Mouse (Mus musculus): ENCODE measurements around the gene Lmtk2. TPM values are rescaled to one million over a fixed set of nuclear protein-coding genes. Genes with fewer than 3 reads are reported as not detected.

The Lmtk2 gene
- polyA plus RNA-seq, 1 experiment from 2014 or later = 10.6 TPM

DNA sequence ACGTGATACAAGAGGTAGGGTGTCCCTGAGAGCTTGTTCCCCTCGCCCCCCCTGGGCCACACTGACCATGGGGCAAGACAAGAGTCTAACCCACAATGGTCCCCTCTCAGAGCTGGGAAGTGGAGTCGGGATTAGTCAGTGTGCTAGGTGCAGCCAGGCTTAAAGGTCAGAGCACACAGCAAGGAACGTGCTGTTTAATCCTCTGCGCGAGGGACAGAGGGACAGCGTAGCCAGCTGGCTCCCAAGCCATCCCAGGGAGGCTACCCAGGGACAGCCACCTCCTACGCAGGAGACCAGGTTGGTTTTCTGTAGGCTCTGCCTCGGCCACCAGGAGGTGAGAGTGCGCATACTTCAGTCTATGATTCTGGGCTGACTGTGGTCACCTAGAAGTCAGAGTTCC is 104.7 kb downstream of the Lmtk2 start:
- Histone ChIP-seq H3K36me3 (ENCODE audit: control insufficient read depth, insufficient read depth, low read length) (peaks cover 86% of the 10 kb centered on the region), H3K9me3 (ENCODE audit: control insufficient read depth, low read length) (0 out of 2 replicates have a peak, but pooled peaks cover 3% of the 10 kb centered on the region), H3K27ac (replicated peaks; ENCODE audit: low read depth, low read length) (no peak overlapping the region), H3K9ac (replicated peaks; ENCODE audit: low read length) (no peak overlapping the region), H3K4me1 (ENCODE audit: control insufficient read depth, insufficient read depth, low read length) (no peaks in the 10 kb centered on the region), H3K4me2 (ENCODE audit: low read length) (no peak overlapping the region), H3K4me3 (replicated peaks; ENCODE audit: low read depth, low read length) (no peak overlapping the region), H3K27me3 (ENCODE audit: control insufficient read depth, insufficient read depth, low read length) (no peaks in the 10 kb centered on the region)
- DNase-seq = no peak
- no peak for ATAC-seq (ENCODE audit: low FRiP score, low TSS enrichment)
- 57% methylated on average over 10 of the region's 10 CpGs for WGBS

DNA sequence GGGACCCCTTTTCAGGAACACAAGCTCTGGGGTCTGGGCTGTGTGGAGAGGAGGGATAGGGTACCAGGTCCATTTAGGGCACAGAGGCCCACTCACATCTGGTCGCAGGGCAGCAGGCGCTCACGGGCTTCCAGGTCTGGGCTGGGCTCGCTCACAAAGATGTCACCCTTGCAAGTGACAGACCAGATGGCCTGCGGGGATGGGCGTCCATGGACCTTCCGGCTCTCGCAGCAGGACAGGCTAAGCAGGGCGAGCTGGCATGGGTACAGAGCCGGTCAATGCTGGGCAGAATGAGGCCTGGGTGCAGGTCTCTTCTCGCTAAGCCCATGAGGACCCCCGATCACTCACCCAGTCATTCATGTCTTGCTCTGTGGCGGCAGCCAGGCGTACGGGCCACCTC is 105.8 kb downstream of the Lmtk2 start:
- DNase-seq (no peak), ATAC-seq (ENCODE audit: low FRiP score, low TSS enrichment) (no peak)
- Histone ChIP-seq H3K4me3 (replicated peaks; ENCODE audit: low read depth, low read length) (no peak overlapping the region), H3K4me2 (ENCODE audit: low read length) (no peak overlapping the region), H3K4me1 (ENCODE audit: control insufficient read depth, insufficient read depth, low read length) (no peaks in the 10 kb centered on the region), H3K9me3 (ENCODE audit: control insufficient read depth, low read length) (0 out of 2 replicates have a peak, but pooled peaks cover 3% of the 10 kb centered on the region), H3K9ac (replicated peaks; ENCODE audit: low read length) (no peak overlapping the region), H3K36me3 (ENCODE audit: control insufficient read depth, insufficient read depth, low read length) (peaks cover 89% of the 10 kb centered on the region), H3K27ac (replicated peaks; ENCODE audit: low read depth, low read length) (no peak overlapping the region), H3K27me3 (ENCODE audit: control insufficient read depth, insufficient read depth, low read length) (no peaks in the 10 kb centered on the region)
- 96% methylated on average over 15 of the region's 15 CpGs for whole genome bisulfite sequencing

DNA sequence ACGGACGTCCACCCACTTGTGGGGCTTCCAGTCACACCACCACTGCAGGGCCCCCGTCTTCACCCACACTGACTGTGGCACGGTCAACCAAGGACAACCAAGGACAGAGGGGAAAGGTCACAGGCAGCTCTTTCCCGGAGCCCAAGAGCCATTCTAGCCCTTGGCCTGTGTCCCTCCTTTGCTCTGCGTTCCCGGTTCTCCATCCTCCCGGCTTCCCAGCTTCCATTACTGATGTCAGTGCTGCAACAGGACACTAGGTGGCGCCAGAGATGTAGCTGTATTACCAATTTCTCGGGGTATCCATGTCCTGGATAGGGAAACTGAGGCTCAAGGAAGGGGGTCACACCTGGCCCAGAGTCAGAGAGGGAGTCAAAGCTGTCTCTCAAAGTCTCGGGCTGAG is 107.2 kb downstream of the Lmtk2 start:
- peaks cover 91% of the 10 kb centered on the region for H3K36me3 ChIP-seq (ENCODE audit: control insufficient read depth, insufficient read depth, low read length)
- 45% methylated on average over 11 of the region's 11 CpGs for WGBS
- ATAC-seq (ENCODE audit: low FRiP score, low TSS enrichment) (no peak), DNase-seq (peak; percentile 78)
- H3K4me3 ChIP-seq (replicated peaks; ENCODE audit: low read depth, low read length) = no peak overlapping the region
- H3K9ac ChIP-seq (replicated peaks; ENCODE audit: low read length) = no peak overlapping the region
- H3K9me3 ChIP-seq (ENCODE audit: control insufficient read depth, low read length) = 0 out of 2 replicates have a peak, but pooled peaks cover 2% of the 10 kb centered on the region
- no peaks in the 10 kb centered on the region for H3K4me1 ChIP-seq (ENCODE audit: control insufficient read depth, insufficient read depth, low read length)
- H3K27ac ChIP-seq (replicated peaks; ENCODE audit: low read depth, low read length) = no peak overlapping the region
- H3K4me2 ChIP-seq (ENCODE audit: low read length) = no peak overlapping the region
- no peaks in the 10 kb centered on the region for H3K27me3 ChIP-seq (ENCODE audit: control insufficient read depth, insufficient read depth, low read length)

DNA sequence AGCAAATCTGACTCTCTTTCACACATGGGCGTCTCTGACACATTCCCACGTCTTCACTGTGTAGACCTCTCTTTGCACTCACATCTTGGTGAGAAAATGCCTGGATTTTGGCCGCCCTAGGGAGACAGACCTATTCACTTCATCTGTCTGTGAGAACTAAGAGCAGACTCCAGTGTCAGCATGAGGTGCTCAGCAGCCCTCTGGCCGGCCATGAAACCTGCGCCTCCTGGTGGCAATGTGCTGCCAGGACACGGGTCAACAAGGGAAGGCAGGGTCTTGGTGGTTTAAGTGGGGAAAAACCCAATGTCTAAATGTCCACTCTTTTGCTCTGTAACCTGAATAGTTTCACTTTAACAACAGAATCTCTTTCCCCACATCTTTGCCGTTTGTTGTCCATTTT is 114.2 kb downstream of the Lmtk2 start:
- Histone ChIP-seq H3K4me1 (ENCODE audit: control insufficient read depth, insufficient read depth, low read length) (no peaks in the 10 kb centered on the region), H3K4me2 (ENCODE audit: low read length) (no peak overlapping the region), H3K4me3 (replicated peaks; ENCODE audit: low read depth, low read length) (no peak overlapping the region), H3K9ac (replicated peaks; ENCODE audit: low read length) (no peak overlapping the region), H3K27me3 (ENCODE audit: control insufficient read depth, insufficient read depth, low read length) (no peaks in the 10 kb centered on the region), H3K9me3 (ENCODE audit: control insufficient read depth, low read length) (no peaks in the 10 kb centered on the region), H3K36me3 (ENCODE audit: control insufficient read depth, insufficient read depth, low read length) (peaks cover 82% of the 10 kb centered on the region), H3K27ac (replicated peaks; ENCODE audit: low read depth, low read length) (no peak overlapping the region)
- DNase-seq (peak; percentile 73), ATAC-seq (ENCODE audit: low FRiP score, low TSS enrichment) (no peak)
- WGBS = 30% methylated on average over 7 of the region's 7 CpGs

DNA sequence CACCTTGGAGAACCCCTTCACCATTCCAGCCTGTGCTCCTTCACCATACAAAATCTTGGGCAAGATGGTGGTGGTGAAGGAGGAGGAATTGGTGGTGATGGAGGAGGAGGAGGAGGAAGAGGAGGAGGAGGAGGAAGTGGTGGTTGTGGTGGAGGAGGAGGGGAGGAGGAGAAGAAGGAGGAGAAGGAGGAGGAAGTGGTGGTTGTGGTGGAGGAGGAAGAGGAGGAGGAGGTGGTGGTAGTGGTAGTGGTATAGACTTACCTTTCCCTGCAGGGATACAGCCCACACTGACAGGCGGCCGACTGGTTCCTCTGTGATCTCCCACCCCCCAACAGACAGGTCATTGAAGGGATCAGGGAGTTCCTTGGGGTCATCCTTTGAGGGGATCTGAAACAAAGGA is 115.8 kb downstream of the Lmtk2 start:
- Histone ChIP-seq H3K4me3 (replicated peaks; ENCODE audit: low read depth, low read length) (no peak overlapping the region), H3K4me1 (ENCODE audit: control insufficient read depth, insufficient read depth, low read length) (no peaks in the 10 kb centered on the region), H3K27me3 (ENCODE audit: control insufficient read depth, insufficient read depth, low read length) (no peaks in the 10 kb centered on the region), H3K9me3 (ENCODE audit: control insufficient read depth, low read length) (no peaks in the 10 kb centered on the region), H3K27ac (replicated peaks; ENCODE audit: low read depth, low read length) (no peak overlapping the region), H3K36me3 (ENCODE audit: control insufficient read depth, insufficient read depth, low read length) (peaks cover 66% of the 10 kb centered on the region), H3K4me2 (ENCODE audit: low read length) (no peak overlapping the region), H3K9ac (replicated peaks; ENCODE audit: low read length) (no peak overlapping the region)
- DNase-seq = no peak
- 88% methylated on average over 2 of the region's 2 CpGs for WGBS
- ATAC-seq (ENCODE audit: low FRiP score, low TSS enrichment) = no peak

DNA sequence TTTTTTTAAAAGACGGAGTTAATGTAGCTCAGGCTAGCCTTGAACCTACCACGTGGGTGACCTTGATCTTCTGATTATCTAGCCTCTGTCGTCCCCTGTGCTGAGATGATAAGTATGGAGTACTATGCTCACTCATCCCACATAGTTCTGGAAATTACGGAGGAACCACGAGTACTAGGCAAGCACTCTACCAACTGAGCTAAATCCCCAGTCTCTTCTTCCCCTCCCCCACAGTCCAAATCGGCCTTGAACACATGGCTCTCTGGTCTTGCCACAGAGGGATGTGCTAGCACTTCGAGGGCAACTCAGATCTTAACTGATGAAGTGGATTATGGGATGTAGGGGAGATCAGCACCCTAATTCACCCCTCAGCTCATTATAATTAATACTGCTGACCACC is 117.8 kb downstream of the Lmtk2 start:
- DNase-seq (no peak), ATAC-seq (ENCODE audit: low FRiP score, low TSS enrichment) (no peak)
- Histone ChIP-seq H3K27me3 (ENCODE audit: control insufficient read depth, insufficient read depth, low read length) (no peaks in the 10 kb centered on the region), H3K36me3 (ENCODE audit: control insufficient read depth, insufficient read depth, low read length) (peaks cover 49% of the 10 kb centered on the region), H3K4me3 (replicated peaks; ENCODE audit: low read depth, low read length) (no peak overlapping the region), H3K27ac (replicated peaks; ENCODE audit: low read depth, low read length) (no peak overlapping the region), H3K4me1 (ENCODE audit: control insufficient read depth, insufficient read depth, low read length) (peaks cover 5% of the 10 kb centered on the region; the same call in 1 of the 2 replicates), H3K4me2 (ENCODE audit: low read length) (no peak overlapping the region), H3K9ac (replicated peaks; ENCODE audit: low read length) (no peak overlapping the region), H3K9me3 (ENCODE audit: control insufficient read depth, low read length) (no peaks in the 10 kb centered on the region)
- 89% methylated on average over 7 of the region's 7 CpGs for WGBS

DNA sequence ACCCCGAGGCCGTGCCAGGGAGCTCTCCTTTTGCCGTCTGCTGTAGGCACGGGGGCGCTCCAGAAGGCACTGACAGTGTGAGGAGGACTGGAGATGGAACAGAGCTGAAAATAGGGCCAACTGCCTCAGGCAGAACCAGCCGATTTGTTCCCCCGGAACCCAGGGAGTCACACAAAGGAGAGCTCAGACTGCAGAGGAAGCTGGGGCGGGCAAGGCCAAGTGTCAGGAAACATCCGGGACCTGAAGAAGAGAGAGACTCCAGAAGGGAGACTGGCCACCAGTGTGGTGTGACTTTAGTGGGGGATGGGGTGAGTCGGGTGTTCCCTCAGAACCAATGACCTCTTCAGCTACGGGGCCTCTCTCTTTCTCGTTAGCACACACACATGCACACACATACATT is 119.1 kb downstream of the Lmtk2 start:
- H3K9me3 ChIP-seq (ENCODE audit: control insufficient read depth, low read length) = no peaks in the 10 kb centered on the region
- no peak overlapping the region for H3K4me2 ChIP-seq (ENCODE audit: low read length)
- no peak overlapping the region for H3K27ac ChIP-seq (replicated peaks; ENCODE audit: low read depth, low read length)
- H3K36me3 ChIP-seq (ENCODE audit: control insufficient read depth, insufficient read depth, low read length) = peaks cover 36% of the 10 kb centered on the region
- H3K4me3 ChIP-seq (replicated peaks; ENCODE audit: low read depth, low read length) = no peak overlapping the region
- H3K4me1 ChIP-seq (ENCODE audit: control insufficient read depth, insufficient read depth, low read length) = peaks cover 5% of the 10 kb centered on the region; the same call in 1 of the 2 replicates
- WGBS = 82% methylated on average over 12 of the region's 12 CpGs
- no peak overlapping the region for H3K9ac ChIP-seq (replicated peaks; ENCODE audit: low read length)
- H3K27me3 ChIP-seq (ENCODE audit: control insufficient read depth, insufficient read depth, low read length) = no peaks in the 10 kb centered on the region
- ATAC-seq (ENCODE audit: low FRiP score, low TSS enrichment) (no peak), DNase-seq (no peak)

DNA sequence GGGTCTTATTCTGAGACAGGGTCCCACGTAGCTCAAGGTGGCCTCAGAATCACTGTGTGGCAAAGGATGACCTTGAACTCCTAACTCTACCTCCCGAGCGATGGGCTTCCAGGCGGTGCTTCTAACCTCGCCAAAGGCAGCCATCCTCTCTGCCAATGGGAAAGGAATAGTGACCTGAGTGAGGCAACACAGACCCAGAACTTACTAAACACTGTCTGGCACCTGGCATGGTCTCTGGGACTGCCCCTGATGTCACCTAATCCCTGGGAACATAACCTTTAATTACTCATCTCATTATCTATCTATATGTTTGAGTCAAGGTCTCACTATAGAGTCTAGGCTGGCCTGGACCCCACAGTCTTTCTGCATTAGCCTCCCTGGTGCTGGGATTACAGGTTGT is 119.7 kb downstream of the Lmtk2 start:
- 92% methylated on average over 5 of the region's 5 CpGs for WGBS
- ATAC-seq (ENCODE audit: low FRiP score, low TSS enrichment) = no peak
- Histone ChIP-seq H3K4me2 (ENCODE audit: low read length) (no peak overlapping the region), H3K4me3 (replicated peaks; ENCODE audit: low read depth, low read length) (no peak overlapping the region), H3K9ac (replicated peaks; ENCODE audit: low read length) (no peak overlapping the region), H3K9me3 (ENCODE audit: control insufficient read depth, low read length) (no peaks in the 10 kb centered on the region), H3K27me3 (ENCODE audit: control insufficient read depth, insufficient read depth, low read length) (no peaks in the 10 kb centered on the region), H3K4me1 (ENCODE audit: control insufficient read depth, insufficient read depth, low read length) (peaks cover 5% of the 10 kb centered on the region; the same call in 1 of the 2 replicates), H3K27ac (replicated peaks; ENCODE audit: low read depth, low read length) (no peak overlapping the region), H3K36me3 (ENCODE audit: control insufficient read depth, insufficient read depth, low read length) (peaks cover 30% of the 10 kb centered on the region)
- no peak for DNase-seq

DNA sequence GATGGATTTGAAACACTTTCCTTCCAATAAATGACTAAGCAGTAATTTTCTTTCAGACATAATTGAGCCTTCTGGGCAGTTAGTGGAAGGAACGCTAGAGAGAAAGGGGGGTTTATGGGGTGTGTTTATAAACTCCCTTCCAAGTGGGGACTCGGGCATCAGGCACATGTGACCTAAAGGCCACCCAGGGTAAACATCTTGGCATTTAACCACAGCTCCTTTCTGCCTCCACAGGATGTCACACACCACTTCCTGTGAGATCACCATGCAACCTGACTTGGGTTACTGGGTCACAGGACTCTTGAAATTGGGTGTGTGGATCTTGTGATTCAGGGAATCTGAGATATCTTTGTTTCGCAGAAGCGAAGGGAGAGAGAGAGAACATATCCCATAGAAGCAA is 121.1 kb downstream of the Lmtk2 start:
- WGBS = 82% methylated on average over 4 of the region's 4 CpGs
- Histone ChIP-seq H3K9me3 (ENCODE audit: control insufficient read depth, low read length) (no peaks in the 10 kb centered on the region), H3K36me3 (ENCODE audit: control insufficient read depth, insufficient read depth, low read length) (peaks cover 17% of the 10 kb centered on the region), H3K27me3 (ENCODE audit: control insufficient read depth, insufficient read depth, low read length) (no peaks in the 10 kb centered on the region), H3K9ac (replicated peaks; ENCODE audit: low read length) (no peak overlapping the region), H3K27ac (replicated peaks; ENCODE audit: low read depth, low read length) (no peak overlapping the region), H3K4me1 (ENCODE audit: control insufficient read depth, insufficient read depth, low read length) (peaks cover 5% of the 10 kb centered on the region; the same call in 1 of the 2 replicates), H3K4me2 (ENCODE audit: low read length) (no peak overlapping the region), H3K4me3 (replicated peaks; ENCODE audit: low read depth, low read length) (no peak overlapping the region)
- DNase-seq = no peak
- ATAC-seq (ENCODE audit: low FRiP score, low TSS enrichment) = no peak

Measured in midbrain, embryonic 14.5 days (tissue).